Mouse (Mus musculus): ENCODE data around the gene Sorbs2.

DNA sequence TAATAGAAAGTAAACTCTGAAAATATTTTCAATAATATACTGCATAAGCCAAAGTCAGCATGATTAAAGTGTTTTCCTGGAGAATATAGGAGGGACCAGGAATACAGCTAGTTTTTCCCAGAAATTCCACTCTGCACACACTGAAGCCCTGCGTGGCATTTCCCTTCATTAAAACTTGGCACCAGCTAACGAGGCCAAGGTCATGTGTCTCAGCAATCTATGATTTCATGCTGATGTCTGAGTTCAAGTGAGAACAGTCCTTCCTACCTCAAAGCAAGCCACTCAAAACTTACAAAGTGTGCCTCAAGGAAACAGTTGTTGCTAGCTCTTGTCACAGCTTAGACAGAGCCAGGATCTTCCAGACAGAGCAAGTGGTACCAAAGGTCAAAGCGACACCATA is 173.6 kb downstream of the Sorbs2 start:
- TF ChIP-seq CTCF (IDR thresholded peaks at IDR 0.05; ENCODE audit: low read depth, low read length): no peak
- no peak for TF ChIP-seq POLR2A (IDR thresholded peaks at IDR 0.05; ENCODE audit: borderline replicate concordance, low read depth, low read length)

All from bone marrow macrophage, adult 2 months (primary cell).